Mouse (Mus musculus): ENCODE results near the gene Col15a1. TPM values are rescaled to one million over a fixed set of nuclear protein-coding genes. Genes with fewer than 3 reads are reported as not detected.

Gene Col15a1
- polyA plus RNA-seq, 1 experiment from 2014 or later: 3.4 TPM

DNA sequence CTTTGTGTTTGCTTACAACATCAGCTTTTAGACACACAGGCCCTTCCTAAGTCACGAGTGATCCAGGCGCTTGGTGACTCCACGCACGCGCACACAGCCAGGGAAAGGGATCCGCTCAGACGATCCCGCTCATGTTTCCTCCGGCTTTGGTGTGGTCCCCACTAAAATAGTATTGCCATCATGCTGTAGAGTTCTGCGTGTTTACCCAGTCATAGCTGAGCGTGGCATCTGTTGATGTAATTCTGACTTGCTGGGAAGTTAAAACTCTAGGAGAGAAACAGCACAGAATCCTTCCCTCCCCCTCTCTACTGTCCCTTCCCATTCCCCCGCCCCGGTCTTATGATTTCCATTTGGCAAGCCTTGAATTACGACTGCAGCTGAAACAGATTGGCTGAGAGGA, 104.7 kb downstream of the Col15a1 start:
- H3K36me3 ChIP-seq (ENCODE audit: control insufficient read depth, insufficient read depth, low read length): no peaks in the 10 kb centered on the region
- ATAC-seq (ENCODE audit: insufficient read depth, low FRiP score, low TSS enrichment) (no peak), DNase-seq (ENCODE audit: low spot score) (no peak)
- H3K9me3 ChIP-seq (ENCODE audit: control insufficient read depth, low read length): no peaks in the 10 kb centered on the region
- no peaks in the 10 kb centered on the region for H3K27me3 ChIP-seq (ENCODE audit: control insufficient read depth, insufficient read depth, low read length)
- no peak overlapping the region for H3K4me2 ChIP-seq (ENCODE audit: low read depth)
- no peaks in the 10 kb centered on the region for H3K4me1 ChIP-seq (ENCODE audit: control insufficient read depth, insufficient read depth, low read length)
- no peak overlapping the region for H3K9ac ChIP-seq (ENCODE audit: low read length)
- 74% methylated on average over 14 of the region's 14 CpGs for WGBS
- H3K4me3 ChIP-seq (ENCODE audit: low read depth, low read length): no peak overlapping the region
- no peak overlapping the region for H3K27ac ChIP-seq (ENCODE audit: low read depth, low read length)

DNA sequence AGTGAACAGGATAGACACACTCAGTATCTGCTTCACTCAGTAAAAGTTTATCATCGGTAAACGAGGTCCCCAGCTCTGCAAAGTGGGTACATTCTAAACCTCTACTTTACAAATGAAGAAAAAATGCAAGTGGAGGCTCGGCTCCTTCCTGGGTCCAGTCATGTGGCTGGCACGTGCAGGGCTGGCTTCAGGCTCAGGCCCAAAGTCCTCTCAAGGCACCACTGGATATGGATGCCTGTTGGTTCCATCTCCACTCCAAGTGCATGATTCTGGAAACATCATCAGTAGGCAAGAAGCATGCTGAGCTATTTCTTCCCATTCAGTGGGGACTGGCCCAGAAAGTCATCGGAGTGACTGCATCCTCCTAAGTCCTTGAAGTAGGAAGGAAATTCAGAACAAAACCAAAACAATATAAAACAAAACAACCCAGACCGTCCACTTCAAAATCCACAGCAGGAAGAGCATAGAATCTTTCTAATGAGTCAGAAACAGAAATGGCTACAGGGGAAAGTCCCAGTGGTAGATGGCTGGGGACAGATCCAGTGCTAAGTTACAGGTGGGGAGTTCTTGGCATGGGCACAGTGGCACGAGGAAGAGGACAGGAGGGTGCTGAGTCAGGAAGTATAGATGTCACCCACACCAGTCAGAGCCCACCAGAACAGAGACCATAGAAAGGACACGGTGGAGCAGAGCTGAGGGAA, 105.9 kb downstream of the Col15a1 start:
- no peak overlapping the region for H3K4me3 ChIP-seq (ENCODE audit: low read depth, low read length)
- H3K27ac ChIP-seq (ENCODE audit: low read depth, low read length): no peak overlapping the region
- no peaks in the 10 kb centered on the region for H3K27me3 ChIP-seq (ENCODE audit: control insufficient read depth, insufficient read depth, low read length)
- DNase-seq (ENCODE audit: low spot score) (no peak), ATAC-seq (ENCODE audit: insufficient read depth, low FRiP score, low TSS enrichment) (no peak)
- no peak overlapping the region for H3K4me2 ChIP-seq (ENCODE audit: low read depth)
- H3K36me3 ChIP-seq (ENCODE audit: control insufficient read depth, insufficient read depth, low read length): no peaks in the 10 kb centered on the region
- H3K9ac ChIP-seq (ENCODE audit: low read length): no peak overlapping the region
- H3K4me1 ChIP-seq (ENCODE audit: control insufficient read depth, insufficient read depth, low read length): no peaks in the 10 kb centered on the region
- H3K9me3 ChIP-seq (ENCODE audit: control insufficient read depth, low read length): no peaks in the 10 kb centered on the region
- 90% methylated on average over 8 of the region's 8 CpGs for WGBS

DNA sequence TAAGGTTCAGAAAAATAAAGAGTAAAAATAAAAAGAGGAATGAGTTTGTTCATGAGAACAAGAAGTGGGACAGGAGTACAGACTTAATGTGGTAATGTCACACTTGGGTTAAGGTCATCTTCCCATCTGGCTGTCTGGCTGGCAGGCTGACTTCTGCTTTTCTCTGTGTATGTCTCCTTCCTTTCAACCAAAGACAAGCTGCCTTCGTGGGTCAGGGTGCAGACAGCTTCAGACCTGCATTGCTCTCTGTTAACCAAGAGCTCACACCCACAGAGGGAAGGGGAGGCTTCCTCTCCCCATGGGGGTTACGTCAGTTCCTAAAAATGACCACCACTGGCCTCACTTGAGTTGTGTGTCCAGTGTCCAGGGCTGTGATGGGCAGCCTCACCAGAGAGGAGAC, 107.5 kb downstream of the Col15a1 start:
- Histone ChIP-seq H3K36me3 (ENCODE audit: control insufficient read depth, insufficient read depth, low read length) (no peaks in the 10 kb centered on the region), H3K9ac (ENCODE audit: low read length) (no peak overlapping the region), H3K4me3 (ENCODE audit: low read depth, low read length) (no peak overlapping the region), H3K27ac (ENCODE audit: low read depth, low read length) (no peak overlapping the region), H3K4me2 (ENCODE audit: low read depth) (no peak overlapping the region), H3K4me1 (ENCODE audit: control insufficient read depth, insufficient read depth, low read length) (no peaks in the 10 kb centered on the region), H3K9me3 (ENCODE audit: control insufficient read depth, low read length) (no peaks in the 10 kb centered on the region), H3K27me3 (ENCODE audit: control insufficient read depth, insufficient read depth, low read length) (no peaks in the 10 kb centered on the region)
- DNase-seq (ENCODE audit: low spot score): no peak
- ATAC-seq (ENCODE audit: insufficient read depth, low FRiP score, low TSS enrichment): no peak
- 74% methylated on average over 2 of the region's 2 CpGs for WGBS

DNA sequence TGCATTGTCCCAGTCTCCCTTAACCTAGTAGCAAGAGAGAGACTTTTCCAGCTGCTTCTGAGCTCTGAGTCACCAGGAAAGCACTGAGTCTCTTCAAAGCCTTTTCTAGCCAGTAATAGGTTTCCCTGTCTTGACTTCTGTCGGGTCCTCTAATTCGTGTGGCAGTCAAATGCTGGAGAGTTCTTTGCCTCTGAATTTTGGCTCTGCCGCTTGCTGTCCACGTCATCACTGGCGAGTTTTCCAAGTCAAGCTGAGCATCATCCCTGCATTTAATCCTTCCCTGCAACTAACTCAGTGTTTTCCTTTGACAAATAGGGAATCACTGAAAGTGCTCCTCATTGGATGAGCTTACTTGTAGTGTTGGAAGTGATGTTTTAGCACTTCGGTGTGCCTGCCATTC, 108.5 kb downstream of the Col15a1 start:
- 81% methylated on average over 6 of the region's 6 CpGs for WGBS
- no peak overlapping the region for H3K27ac ChIP-seq (ENCODE audit: low read depth, low read length)
- no peaks in the 10 kb centered on the region for H3K4me1 ChIP-seq (ENCODE audit: control insufficient read depth, insufficient read depth, low read length)
- H3K9ac ChIP-seq (ENCODE audit: low read length): no peak overlapping the region
- ATAC-seq (ENCODE audit: insufficient read depth, low FRiP score, low TSS enrichment) (no peak), DNase-seq (ENCODE audit: low spot score) (no peak)
- H3K4me2 ChIP-seq (ENCODE audit: low read depth): no peak overlapping the region
- H3K9me3 ChIP-seq (ENCODE audit: control insufficient read depth, low read length): no peaks in the 10 kb centered on the region
- no peaks in the 10 kb centered on the region for H3K36me3 ChIP-seq (ENCODE audit: control insufficient read depth, insufficient read depth, low read length)
- H3K4me3 ChIP-seq (ENCODE audit: low read depth, low read length): no peak overlapping the region
- no peaks in the 10 kb centered on the region for H3K27me3 ChIP-seq (ENCODE audit: control insufficient read depth, insufficient read depth, low read length)

DNA sequence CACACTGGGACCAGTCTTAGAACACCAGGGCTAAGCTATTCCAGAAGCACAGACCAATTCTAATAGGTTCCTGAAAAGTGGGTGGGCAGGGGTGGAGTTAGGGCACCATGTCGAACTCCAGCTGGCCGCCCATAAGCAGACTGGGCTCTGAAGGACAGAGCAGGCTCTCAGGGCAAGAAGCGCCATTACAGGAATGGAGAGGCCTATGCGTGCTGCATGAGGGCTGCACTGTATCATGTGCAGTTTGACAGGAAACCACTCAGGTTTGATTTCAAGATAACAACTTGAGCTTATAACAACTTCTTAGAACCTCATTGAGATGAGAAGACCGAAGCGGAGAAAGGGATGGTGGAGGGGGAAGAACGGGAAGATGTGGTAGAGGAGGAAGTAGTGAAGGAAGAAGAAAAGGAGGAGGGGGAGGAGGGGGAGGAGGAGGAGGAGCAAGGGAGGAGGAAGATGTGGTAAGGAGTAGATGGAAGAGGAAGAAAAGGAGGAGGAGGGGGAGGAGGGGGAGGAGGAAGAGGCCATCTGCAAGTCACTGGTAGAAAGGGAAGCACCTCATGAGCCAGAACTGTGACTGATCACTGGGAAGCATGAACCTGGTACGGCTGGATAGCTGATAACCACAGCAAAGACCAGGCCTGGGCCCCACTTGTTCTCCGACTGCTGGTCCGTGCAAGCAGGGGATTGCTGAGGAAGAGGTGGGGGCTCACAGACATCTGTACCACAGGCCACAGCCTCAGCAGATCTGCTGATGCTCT, 111.8 kb downstream of the Col15a1 start:
- Histone ChIP-seq H3K4me3 (ENCODE audit: low read depth, low read length) (no peak overlapping the region), H3K36me3 (ENCODE audit: control insufficient read depth, insufficient read depth, low read length) (no peaks in the 10 kb centered on the region), H3K4me1 (ENCODE audit: control insufficient read depth, insufficient read depth, low read length) (no peaks in the 10 kb centered on the region), H3K9me3 (ENCODE audit: control insufficient read depth, low read length) (no peaks in the 10 kb centered on the region), H3K27me3 (ENCODE audit: control insufficient read depth, insufficient read depth, low read length) (no peaks in the 10 kb centered on the region), H3K4me2 (ENCODE audit: low read depth) (no peak overlapping the region), H3K27ac (ENCODE audit: low read depth, low read length) (no peak overlapping the region), H3K9ac (ENCODE audit: low read length) (no peak overlapping the region)
- DNase-seq (ENCODE audit: low spot score): no peak
- 89% methylated on average over 10 of the region's 10 CpGs for WGBS
- ATAC-seq (ENCODE audit: insufficient read depth, low FRiP score, low TSS enrichment): no peak

DNA sequence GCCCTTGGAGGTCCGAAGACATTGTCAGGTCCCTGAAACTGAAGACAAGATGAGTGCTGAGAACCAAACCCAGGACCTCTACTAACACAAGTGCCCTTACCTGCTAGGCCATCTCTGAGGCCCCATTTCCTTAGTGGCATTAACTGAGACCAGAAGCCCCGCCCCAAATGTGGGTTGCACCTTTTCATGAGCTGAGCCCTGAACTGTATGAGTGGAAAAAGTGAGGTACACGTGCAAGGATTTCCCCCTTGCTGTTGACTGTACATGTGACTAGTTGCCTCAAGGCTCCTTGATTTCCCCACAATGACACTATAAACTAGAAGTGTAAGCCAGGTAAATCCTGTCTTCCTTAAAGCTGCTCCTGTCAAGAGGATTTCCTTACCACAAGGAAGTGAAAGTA, 114.4 kb downstream of the Col15a1 start:
- DNase-seq (ENCODE audit: low spot score): no peak
- H3K27me3 ChIP-seq (ENCODE audit: control insufficient read depth, insufficient read depth, low read length): no peaks in the 10 kb centered on the region
- H3K4me2 ChIP-seq (ENCODE audit: low read depth): no peak overlapping the region
- no peak overlapping the region for H3K4me3 ChIP-seq (ENCODE audit: low read depth, low read length)
- WGBS: 77% methylated on average over 3 of the region's 3 CpGs
- ATAC-seq (ENCODE audit: insufficient read depth, low FRiP score, low TSS enrichment): no peak
- H3K4me1 ChIP-seq (ENCODE audit: control insufficient read depth, insufficient read depth, low read length): no peaks in the 10 kb centered on the region
- no peak overlapping the region for H3K27ac ChIP-seq (ENCODE audit: low read depth, low read length)
- H3K9ac ChIP-seq (ENCODE audit: low read length): no peak overlapping the region
- H3K36me3 ChIP-seq (ENCODE audit: control insufficient read depth, insufficient read depth, low read length): no peaks in the 10 kb centered on the region
- H3K9me3 ChIP-seq (ENCODE audit: control insufficient read depth, low read length): no peaks in the 10 kb centered on the region

DNA sequence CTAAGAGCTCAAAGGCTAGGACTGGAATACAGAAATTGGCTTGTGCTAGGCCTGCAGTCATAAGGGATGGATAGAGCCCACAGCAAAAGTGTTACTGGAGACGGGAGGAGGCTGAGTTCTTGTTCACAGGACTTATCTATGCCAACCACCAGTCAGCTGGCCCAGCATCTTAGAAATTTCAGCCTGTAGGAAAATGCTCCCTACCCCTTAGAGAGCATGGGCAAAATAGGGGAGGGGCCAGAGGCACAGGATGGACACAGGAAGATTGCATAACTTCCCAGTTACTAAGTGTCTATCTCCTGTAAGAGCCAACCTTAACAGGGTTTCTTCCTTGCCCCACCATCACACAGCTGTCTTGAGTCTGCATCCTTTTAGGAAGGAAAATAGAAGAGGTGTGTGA, 116.2 kb downstream of the Col15a1 start:
- 64% methylated on average over 1 of the region's 1 CpGs for WGBS

DNA sequence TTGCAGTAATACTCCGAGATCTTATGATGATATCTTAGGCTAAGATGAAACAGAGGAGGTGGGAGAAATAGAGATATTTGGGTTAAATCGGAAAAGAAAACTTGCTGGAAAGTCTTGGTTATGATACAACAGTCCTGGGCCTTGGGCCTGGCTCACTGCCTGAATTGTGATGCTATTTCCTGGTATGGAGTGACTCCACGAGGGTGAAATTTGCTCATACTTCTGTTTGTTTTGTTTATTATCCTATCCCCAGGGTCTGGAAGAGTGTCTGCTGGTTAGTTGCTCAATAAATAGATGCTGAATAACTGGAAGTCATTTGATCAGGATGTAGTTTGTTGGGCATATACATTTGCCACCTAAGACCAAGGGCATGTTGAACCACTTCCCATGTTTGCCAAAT, 119.8 kb downstream of the Col15a1 start:
- no peaks in the 10 kb centered on the region for H3K36me3 ChIP-seq (ENCODE audit: control insufficient read depth, insufficient read depth, low read length)
- 89% methylated on average over 3 of the region's 3 CpGs for WGBS
- H3K27ac ChIP-seq (ENCODE audit: low read depth, low read length): no peak overlapping the region
- H3K27me3 ChIP-seq (ENCODE audit: control insufficient read depth, insufficient read depth, low read length): no peaks in the 10 kb centered on the region
- H3K9me3 ChIP-seq (ENCODE audit: control insufficient read depth, low read length): no peaks in the 10 kb centered on the region
- no peak for DNase-seq (ENCODE audit: low spot score)
- H3K4me3 ChIP-seq (ENCODE audit: low read depth, low read length): no peak overlapping the region
- H3K4me2 ChIP-seq (ENCODE audit: low read depth): no peak overlapping the region
- no peak for ATAC-seq (ENCODE audit: insufficient read depth, low FRiP score, low TSS enrichment)
- no peak overlapping the region for H3K9ac ChIP-seq (ENCODE audit: low read length)
- no peaks in the 10 kb centered on the region for H3K4me1 ChIP-seq (ENCODE audit: control insufficient read depth, insufficient read depth, low read length)

More for the DNA sequence above, 116.2 kb downstream of the Col15a1 start:
- DNase-seq (ENCODE audit: low spot score) (no peak), ATAC-seq (ENCODE audit: insufficient read depth, low FRiP score, low TSS enrichment) (no peak)
- Histone ChIP-seq H3K36me3 (ENCODE audit: control insufficient read depth, insufficient read depth, low read length) (no peaks in the 10 kb centered on the region), H3K9ac (ENCODE audit: low read length) (no peak overlapping the region), H3K4me2 (ENCODE audit: low read depth) (no peak overlapping the region), H3K4me1 (ENCODE audit: control insufficient read depth, insufficient read depth, low read length) (no peaks in the 10 kb centered on the region), H3K4me3 (ENCODE audit: low read depth, low read length) (no peak overlapping the region), H3K9me3 (ENCODE audit: control insufficient read depth, low read length) (no peaks in the 10 kb centered on the region), H3K27ac (ENCODE audit: low read depth, low read length) (no peak overlapping the region), H3K27me3 (ENCODE audit: control insufficient read depth, insufficient read depth, low read length) (no peaks in the 10 kb centered on the region)

DNA sequence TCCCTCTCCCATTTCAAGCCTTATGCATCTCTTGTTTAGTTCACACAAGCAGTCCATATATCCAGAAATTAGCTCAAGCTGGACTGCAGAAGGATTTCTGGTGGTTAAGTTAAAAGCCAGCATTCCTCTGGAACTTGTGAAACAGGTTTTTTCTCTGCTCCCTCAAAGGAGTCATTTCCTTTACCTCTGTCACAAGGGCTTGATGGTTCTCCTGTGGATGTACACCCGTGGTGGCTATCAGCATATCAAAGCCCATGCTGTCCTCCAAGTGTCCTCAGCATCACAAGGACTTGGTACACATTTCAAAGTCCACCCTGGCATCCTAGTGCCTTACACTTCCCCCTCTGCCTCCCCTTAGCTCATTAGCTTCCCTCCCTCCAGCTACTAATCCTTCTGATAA, 121.3 kb downstream of the Col15a1 start:
- H3K36me3 ChIP-seq (ENCODE audit: control insufficient read depth, insufficient read depth, low read length): no peaks in the 10 kb centered on the region
- WGBS: 0% methylated on average over 1 of the region's 1 CpGs
- DNase-seq (ENCODE audit: low spot score) (no peak), ATAC-seq (ENCODE audit: insufficient read depth, low FRiP score, low TSS enrichment) (no peak)
- no peak overlapping the region for H3K4me2 ChIP-seq (ENCODE audit: low read depth)
- no peaks in the 10 kb centered on the region for H3K9me3 ChIP-seq (ENCODE audit: control insufficient read depth, low read length)
- no peak overlapping the region for H3K9ac ChIP-seq (ENCODE audit: low read length)
- no peaks in the 10 kb centered on the region for H3K27me3 ChIP-seq (ENCODE audit: control insufficient read depth, insufficient read depth, low read length)
- no peaks in the 10 kb centered on the region for H3K4me1 ChIP-seq (ENCODE audit: control insufficient read depth, insufficient read depth, low read length)
- H3K27ac ChIP-seq (ENCODE audit: low read depth, low read length): no peak overlapping the region
- H3K4me3 ChIP-seq (ENCODE audit: low read depth, low read length): no peak overlapping the region
